Mouse (Mus musculus) midbrain, embryonic 14.5 days (tissue): Measurements from ENCODE around the gene Nr4a3. TPM values are rescaled to one million over a fixed set of nuclear protein-coding genes. Genes with fewer than 3 reads are reported as not detected.
A peak's percentile ranks its signal among the peaks of the same experiment; 100 is the strongest.

Experiments used
- ATAC-seq: fragments of 200-750 bp; cut with Nextera tagmentation; 2 replicates; pipeline ENCODE4 v1.8.0; 2017; ENCODE audit warnings: moderate number of reproducible peaks, moderate library complexity; ENCODE audit not compliant: low FRiP score, low TSS enrichment
- DNase-seq: peaks from one replicate; pipeline ENCODE4 v3.0.0-alpha.2; 2015
- H3K27ac ChIP-seq: fragments of 300-500 bp; sonication (generic); replicated peaks from 2 replicates; pipeline ENCODE4 v1.5.1; 2014; ENCODE audit warnings: mild to moderate bottlenecking, low read depth, low read length, moderate library complexity
- H3K27me3 ChIP-seq: fragments of 300-500 bp; sonication (generic); 2 replicates; pipeline ENCODE4 v1.6.1; 2014; ENCODE audit warnings: low read length, control low read depth, mixed read lengths; ENCODE audit not compliant: control insufficient read depth, insufficient read depth
- H3K36me3 ChIP-seq: fragments of 300-500 bp; sonication (generic); 2 replicates; pipeline ENCODE4 v1.6.1; 2014; ENCODE audit warnings: low read length, control low read depth; ENCODE audit not compliant: control insufficient read depth, insufficient read depth
- H3K4me1 ChIP-seq: fragments of 300-500 bp; sonication (generic); 2 replicates; pipeline ENCODE4 v1.6.1; 2014; ENCODE audit warnings: mild to moderate bottlenecking, antibody characterized with exemption, low read length, control low read depth; ENCODE audit not compliant: control insufficient read depth, insufficient read depth
- H3K4me2 ChIP-seq: fragments of 300-500 bp; sonication (generic); 2 replicates; pipeline ENCODE4 v1.6.1; 2014; ENCODE audit warnings: mild to moderate bottlenecking, low read length, moderate library complexity
- H3K4me3 ChIP-seq: fragments of 300-500 bp; sonication (generic); replicated peaks from 2 replicates; pipeline ENCODE4 v1.5.1; 2014; ENCODE audit warnings: low read depth, low read length
- H3K9ac ChIP-seq: fragments of 300-500 bp; sonication (generic); replicated peaks from 2 replicates; pipeline ENCODE4 v1.6.1; 2014; ENCODE audit warnings: mild to moderate bottlenecking, low read length, moderate library complexity
- H3K9me3 ChIP-seq: fragments of 300-500 bp; sonication (generic); 2 replicates; pipeline ENCODE4 v1.6.1; 2016; ENCODE audit warnings: low read length, control low read depth, mixed read lengths; ENCODE audit not compliant: control insufficient read depth
- WGBS: fragments of 180-500 bp; shearing (Covaris S2); extraction: QIAGEN DNeasy Blood & Tissue Kit; methylation state at CpG from one replicate; pipeline ENCODE4 v1.1.7; 2014; 5-methylcytosine and 5-hydroxymethylcytosine counted together
- polyA plus RNA-seq: library from polyadenylated mRNA; unstranded; fragments of >200 nt; fragmentation: Nextera tagmentation; extraction: Ambion mirVana; gene quantifications from 2 replicates; pipeline ENCODE4 v1.2.1, GENCODE M21; 2014

Nr4a3 gene
- polyA plus RNA-seq, 1 experiment from 2014 or later = 1.1 TPM

DNA sequence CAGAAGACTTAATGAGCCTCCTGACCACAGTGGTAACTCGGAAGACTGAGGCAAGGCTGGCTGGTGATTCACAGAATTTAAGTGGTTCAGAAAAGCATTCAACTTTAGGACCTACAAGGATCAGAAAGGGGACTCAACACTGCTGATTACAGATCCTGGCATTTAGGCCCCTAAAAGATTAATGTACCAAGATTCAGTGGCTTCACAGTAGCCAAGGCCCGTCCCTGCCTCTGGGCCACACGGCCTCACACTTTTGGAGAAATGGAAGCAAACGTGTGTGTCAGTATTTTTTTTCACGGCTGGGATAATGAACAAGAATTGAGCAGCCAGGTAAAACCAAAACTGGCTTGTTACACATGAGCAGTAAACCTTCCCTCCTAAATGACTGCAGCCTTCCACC lies 6.1 kb upstream of the Nr4a3 start:
- Histone ChIP-seq H3K27me3 (no peaks in the 10 kb centered on the region; the same call in 1 of the 2 replicates), H3K36me3 (no peaks in the 10 kb centered on the region), H3K27ac (no peak overlapping the region), H3K4me2 (no peak overlapping the region), H3K4me3 (no peak overlapping the region), H3K9me3 (no peaks in the 10 kb centered on the region), H3K4me1 (peaks cover 8% of the 10 kb centered on the region; the same call in 1 of the 2 replicates), H3K9ac (no peak overlapping the region)
- ATAC-seq = no peak
- WGBS = 90% methylated on average over 5 of the region's 5 CpGs
- no peak for DNase-seq

DNA sequence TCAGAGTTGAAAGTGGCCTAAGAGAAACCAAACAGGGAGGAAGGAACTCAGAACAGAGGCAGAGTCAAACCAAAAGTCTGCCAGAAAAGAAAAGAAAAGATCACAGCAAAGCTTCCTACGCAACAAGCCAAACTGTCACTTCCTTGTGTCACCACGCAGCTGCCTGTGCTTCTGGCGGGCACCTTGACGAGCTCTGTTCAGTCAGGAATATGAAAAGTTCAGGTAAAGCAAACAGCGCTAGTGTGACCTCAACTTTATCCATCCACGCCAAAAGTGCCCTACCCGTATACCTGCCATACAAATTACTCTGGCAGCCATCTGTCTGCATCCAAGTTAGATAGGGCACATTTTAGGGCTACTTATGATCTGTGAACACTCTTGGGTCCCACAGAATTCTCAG lies 5.2 kb upstream of the Nr4a3 start:
- Histone ChIP-seq H3K4me3 (no peak overlapping the region), H3K9ac (no peak overlapping the region), H3K27ac (no peak overlapping the region), H3K27me3 (no peaks in the 10 kb centered on the region; the same call in 1 of the 2 replicates), H3K4me2 (no peak overlapping the region), H3K4me1 (peaks cover 8% of the 10 kb centered on the region; the same call in 1 of the 2 replicates), H3K36me3 (no peaks in the 10 kb centered on the region), H3K9me3 (no peaks in the 10 kb centered on the region)
- WGBS = 80% methylated on average over 7 of the region's 7 CpGs
- ATAC-seq (no peak), DNase-seq (no peak)

DNA sequence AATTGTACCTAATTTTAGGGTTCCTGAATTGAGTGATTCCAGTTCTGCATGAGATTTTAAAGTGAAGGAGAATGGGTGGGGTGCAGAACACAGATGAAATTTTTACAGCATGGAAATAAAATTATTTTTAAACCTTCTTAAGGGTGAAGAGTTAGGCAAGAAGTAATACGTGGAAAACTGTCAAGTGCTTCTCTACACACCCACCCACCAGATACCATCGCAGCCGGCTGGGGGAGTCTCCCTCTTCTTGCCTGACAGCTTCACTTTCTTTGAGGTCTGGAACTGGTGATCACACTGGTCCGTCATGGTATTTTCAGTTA lies 2.5 kb upstream of the Nr4a3 start:
- Histone ChIP-seq H3K36me3 (no peaks in the 10 kb centered on the region), H3K4me2 (peak overlapping the region; percentile 99), H3K9ac (peak overlapping the region; percentile 88), H3K27ac (peak overlapping the region; percentile 98), H3K4me3 (peak overlapping the region; percentile 71), H3K4me1 (peaks cover 24% of the 10 kb centered on the region), H3K9me3 (no peaks in the 10 kb centered on the region), H3K27me3 (peaks cover 11% of the 10 kb centered on the region)
- 2% methylated on average over 4 of the region's 4 CpGs for WGBS
- DNase-seq (no peak), ATAC-seq (no peak; the same call in 1 of the 2 replicates)

DNA sequence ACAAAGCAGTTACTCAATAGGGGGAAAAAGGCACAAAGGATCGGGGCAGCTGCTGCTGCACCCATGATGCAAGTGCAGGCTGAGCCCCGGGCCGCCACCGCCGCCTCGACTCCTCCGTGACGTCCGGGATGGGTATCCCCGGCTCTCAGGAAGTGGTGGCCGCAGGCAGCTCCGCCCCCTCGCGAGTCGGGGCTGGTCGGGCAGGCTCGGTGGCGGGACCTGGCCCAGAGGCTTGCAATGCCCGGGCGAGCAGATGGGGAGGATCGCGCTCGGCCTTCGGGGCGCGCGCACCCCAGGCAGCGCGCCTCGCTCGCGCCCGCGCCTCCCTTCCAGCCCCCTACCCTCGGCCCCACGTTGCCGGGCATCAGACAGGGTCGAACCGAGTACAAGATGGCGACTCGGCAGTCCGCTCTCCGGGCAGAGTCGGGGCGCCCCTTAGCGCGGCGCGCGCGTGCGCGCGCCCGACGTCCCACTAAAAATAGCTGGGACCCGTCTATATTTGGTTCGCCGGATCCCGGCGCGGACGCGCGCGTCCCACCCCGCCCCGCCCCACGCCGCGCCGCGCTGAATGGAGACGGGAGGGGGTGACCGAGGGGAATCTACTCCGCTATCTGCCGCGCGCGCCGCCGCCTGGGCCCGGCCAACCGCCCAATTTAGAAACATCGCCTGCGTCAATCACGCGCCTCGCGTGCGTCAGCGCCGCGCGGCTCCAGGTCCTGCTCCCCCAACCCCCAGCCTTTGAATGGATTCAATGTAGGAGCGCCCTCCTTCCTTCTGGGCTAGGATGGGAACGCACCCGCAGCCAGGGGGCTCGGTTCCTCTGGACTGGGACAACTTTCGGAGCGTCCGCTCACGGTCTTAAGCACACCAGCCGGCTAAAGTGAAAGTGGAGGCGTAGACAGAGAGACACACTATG lies 1.9 kb upstream of the Nr4a3 start:
- Histone ChIP-seq H3K9ac (peak overlapping the region; percentile 88), H3K4me2 (peak overlapping the region; percentile 99), H3K9me3 (no peaks in the 10 kb centered on the region), H3K27me3 (peaks cover 17% of the 10 kb centered on the region), H3K4me1 (peaks cover 30% of the 10 kb centered on the region), H3K27ac (peak overlapping the region; percentile 98), H3K36me3 (no peaks in the 10 kb centered on the region), H3K4me3 (peak overlapping the region; percentile 71)
- under 1% methylated on average over 105 of the region's 105 CpGs for WGBS
- peak; percentile 88 for ATAC-seq
- DNase-seq = peak; percentile 97

DNA sequence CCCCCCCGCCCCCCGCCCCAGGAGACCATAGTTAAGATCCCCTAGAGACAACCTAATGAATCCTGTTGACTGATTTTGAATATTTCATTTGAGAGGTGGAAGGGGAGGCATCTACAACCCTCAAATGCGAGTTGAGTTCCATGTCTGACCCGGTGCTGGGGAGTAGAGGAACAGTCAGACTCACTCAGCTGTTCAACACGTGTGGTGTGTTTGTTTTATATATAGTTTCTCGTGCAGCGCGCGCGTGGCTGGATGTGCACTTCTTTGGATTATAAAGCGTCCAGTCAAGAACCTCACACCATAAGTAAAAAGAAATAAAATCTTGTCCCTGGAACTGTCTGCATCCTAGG lies 837 bp upstream of the Nr4a3 start:
- H3K9ac ChIP-seq = peak overlapping the region; percentile 72
- peaks cover 26% of the 10 kb centered on the region for H3K27me3 ChIP-seq
- H3K36me3 ChIP-seq = no peaks in the 10 kb centered on the region
- peak overlapping the region; percentile 71 for H3K4me3 ChIP-seq
- H3K9me3 ChIP-seq = no peaks in the 10 kb centered on the region
- ATAC-seq (no peak), DNase-seq (no peak)
- H3K4me2 ChIP-seq = peak overlapping the region; percentile 99
- 0% methylated on average over 11 of the region's 11 CpGs for whole genome bisulfite sequencing
- peaks cover 37% of the 10 kb centered on the region for H3K4me1 ChIP-seq
- H3K27ac ChIP-seq = peak overlapping the region; percentile 89

DNA sequence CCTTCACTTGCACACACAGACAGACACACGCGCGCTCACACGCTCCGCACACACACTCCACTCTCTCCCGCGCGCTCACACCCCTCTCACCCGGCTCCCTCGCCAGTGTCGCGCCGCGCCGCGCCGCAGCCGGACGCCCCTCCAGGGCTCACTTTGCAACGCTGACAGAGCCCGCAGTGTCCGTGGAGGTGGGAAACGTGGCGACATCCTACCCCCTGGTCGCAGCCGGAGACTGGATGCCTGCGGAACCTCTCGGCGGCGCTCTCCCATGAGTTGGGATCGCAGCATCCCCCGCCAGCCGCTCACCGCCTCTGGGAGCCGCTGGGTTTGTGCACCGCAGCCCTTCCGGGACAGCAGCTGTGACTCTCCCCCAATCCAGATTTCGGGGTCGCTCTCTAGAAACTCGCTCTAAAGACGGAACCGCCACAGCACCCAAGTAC lies 348 bp downstream of the Nr4a3 start:
- H3K27ac ChIP-seq = peak overlapping the region; percentile 89
- ATAC-seq = no peak
- WGBS = under 1% methylated on average over 42 of the region's 42 CpGs
- no peak for DNase-seq
- peaks cover 36% of the 10 kb centered on the region for H3K27me3 ChIP-seq
- H3K4me3 ChIP-seq = peak overlapping the region; percentile 71
- peaks cover 37% of the 10 kb centered on the region for H3K4me1 ChIP-seq
- no peaks in the 10 kb centered on the region for H3K36me3 ChIP-seq
- H3K9me3 ChIP-seq = no peaks in the 10 kb centered on the region
- H3K4me2 ChIP-seq = peak overlapping the region; percentile 99
- peak overlapping the region; percentile 72 for H3K9ac ChIP-seq

DNA sequence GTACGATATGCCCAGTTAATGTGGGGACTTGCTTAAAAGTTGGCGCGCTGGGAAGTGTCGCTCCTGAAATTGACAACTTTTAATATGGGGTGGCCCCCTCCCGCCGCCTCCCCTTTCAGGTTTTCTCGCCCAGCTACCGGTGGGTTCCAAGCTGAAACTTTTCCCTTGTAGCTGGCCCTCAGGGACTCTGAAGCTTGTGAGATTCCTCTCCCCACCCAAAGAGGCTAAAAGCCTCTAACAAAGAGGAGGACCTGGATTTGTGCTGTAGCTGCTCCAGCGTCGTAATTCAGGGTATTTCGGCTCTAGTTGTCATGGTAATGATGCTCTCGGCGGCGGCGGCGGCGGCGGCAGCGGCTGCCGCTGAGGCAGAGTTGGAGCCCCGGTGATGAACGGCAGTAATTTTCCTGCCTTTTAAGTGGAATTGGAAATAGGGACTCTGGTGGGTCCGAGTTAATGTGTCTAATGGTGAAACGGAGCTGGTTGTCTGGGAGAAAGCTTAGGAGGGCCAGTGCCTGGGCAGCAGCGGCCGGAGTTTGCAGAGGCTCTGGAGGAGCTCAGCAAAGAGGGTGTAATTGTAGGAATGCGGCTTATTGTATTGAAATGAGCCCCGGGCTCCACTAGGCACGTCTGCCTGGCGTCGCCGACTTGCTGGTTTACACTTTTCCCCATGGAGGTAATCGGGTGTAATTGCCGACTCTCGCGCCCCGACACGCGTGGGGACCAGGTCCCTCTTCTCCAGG lies 938 bp downstream of the Nr4a3 start:
- no peaks in the 10 kb centered on the region for H3K9me3 ChIP-seq
- H3K9ac ChIP-seq = peak overlapping the region; percentile 72
- peaks cover 37% of the 10 kb centered on the region for H3K4me1 ChIP-seq
- DNase-seq = peak; percentile 82
- peaks cover 42% of the 10 kb centered on the region for H3K27me3 ChIP-seq
- no peaks in the 10 kb centered on the region for H3K36me3 ChIP-seq
- peak overlapping the region; percentile 71 for H3K4me3 ChIP-seq
- peak overlapping the region; percentile 99 for H3K4me2 ChIP-seq
- under 1% methylated on average over 39 of the region's 39 CpGs for WGBS
- no peak for ATAC-seq
- peak overlapping the region; percentile 89 for H3K27ac ChIP-seq

DNA sequence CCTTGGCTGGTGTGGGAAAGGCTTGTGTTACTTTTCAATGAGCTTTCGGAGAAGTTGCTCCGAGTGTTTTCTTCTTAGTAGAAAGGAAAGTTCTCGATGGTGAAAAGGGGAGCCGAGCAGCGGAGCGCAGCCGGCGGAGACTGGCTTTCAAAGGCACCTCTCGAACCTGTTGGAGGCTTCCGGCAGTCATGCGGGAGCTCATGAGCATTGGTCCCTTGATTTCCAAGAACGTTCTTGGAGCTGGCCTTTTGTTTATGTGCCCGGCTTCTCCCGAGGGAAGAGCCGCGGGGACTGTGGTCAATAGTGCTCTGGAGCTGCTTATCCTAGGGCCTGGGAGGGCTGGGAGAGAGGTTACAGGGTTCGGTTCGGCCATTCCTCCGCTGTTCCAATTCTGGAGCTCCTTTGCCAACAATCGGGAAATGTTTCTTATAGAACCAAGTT lies 1.5 kb downstream of the Nr4a3 start:
- under 1% methylated on average over 20 of the region's 20 CpGs for WGBS
- H3K4me1 ChIP-seq = peaks cover 38% of the 10 kb centered on the region
- no peaks in the 10 kb centered on the region for H3K36me3 ChIP-seq
- H3K4me2 ChIP-seq = peak overlapping the region; percentile 99
- peak overlapping the region; percentile 71 for H3K4me3 ChIP-seq
- no peak overlapping the region for H3K27ac ChIP-seq
- H3K27me3 ChIP-seq = peaks cover 48% of the 10 kb centered on the region
- H3K9ac ChIP-seq = peak overlapping the region; percentile 72; the same call in 1 of the 2 replicates
- DNase-seq (peak; percentile 59), ATAC-seq (no peak)
- H3K9me3 ChIP-seq = no peaks in the 10 kb centered on the region
